Mouse (Mus musculus) naive thymus-derived CD4-positive, alpha-beta T cell, adult 2 months (primary cell): Measurements from ENCODE around the gene Tbcel.

Source experiments
- DNase-seq: peaks from one replicate; pipeline ENCODE4 v3.0.0-alpha.2; 2011; ENCODE audit warnings: low read depth

The Tbcel gene

GRCm38 (mm10) chr9:42387038-42387437 lies 120.6 kb downstream of the Tbcel start:
- no peak for DNase-seq

- no peak for DNase-seq
These were observed 122.0 kb downstream of the Tbcel start for GRCm38 (mm10) chr9:42385656-42386055.

DNA sequence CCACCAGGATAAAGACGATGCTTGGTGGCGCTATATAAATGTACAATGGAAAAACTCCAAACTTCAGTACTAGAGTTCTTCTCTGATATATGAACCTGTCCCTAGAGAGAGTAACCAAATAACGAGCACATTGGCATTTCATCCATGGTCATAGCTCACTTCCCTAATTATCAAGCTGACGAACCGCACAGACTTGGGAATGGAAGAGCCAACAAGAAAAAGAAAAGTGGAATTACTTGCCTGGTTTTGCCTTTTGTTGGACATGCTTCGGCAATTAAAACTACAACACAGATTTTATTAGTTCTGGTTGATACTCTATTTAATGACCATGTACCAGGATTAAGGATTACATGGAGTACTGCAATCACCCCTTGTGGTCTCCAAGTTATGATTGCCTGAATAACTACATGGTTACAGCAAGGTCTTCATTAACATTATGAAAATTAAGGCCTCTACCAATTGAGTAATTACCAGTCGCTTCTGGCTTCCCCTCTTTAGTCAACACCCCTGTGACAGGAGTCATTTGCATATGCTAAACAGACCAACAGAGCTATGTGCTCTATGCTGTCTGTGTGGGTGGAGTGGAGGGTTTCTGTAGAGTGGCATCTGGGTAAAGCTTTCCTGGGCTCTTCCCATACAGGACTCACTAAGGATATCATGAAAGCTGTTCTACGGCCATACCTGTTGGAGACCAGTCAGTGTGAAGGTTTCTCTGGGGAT lies 124.8 kb downstream of the Tbcel start:
- DNase-seq, result no peak

DNA sequence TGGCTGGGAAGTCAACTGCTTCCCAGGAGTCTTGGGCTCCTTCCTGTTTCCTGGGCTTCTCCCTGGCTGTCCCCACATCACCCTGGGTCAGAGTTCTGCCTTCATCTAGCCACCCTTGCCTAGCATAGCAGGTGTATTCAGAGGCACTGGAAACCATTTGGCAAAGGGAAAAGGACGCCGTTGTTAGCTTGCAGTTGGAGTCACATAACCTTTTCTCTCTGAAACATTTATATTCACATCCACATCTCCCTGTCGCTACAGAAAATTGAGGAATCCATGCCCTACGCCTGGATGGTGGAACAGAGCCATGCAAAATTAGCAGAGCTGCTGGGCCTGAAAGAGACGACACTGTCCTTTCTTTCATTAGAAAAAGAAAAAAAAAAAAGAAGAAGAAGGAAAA lies 125.5 kb downstream of the Tbcel start:
- DNase-seq, result no peak

- no peak for DNase-seq
These were observed 129.5 kb downstream of the Tbcel start for GRCm38 (mm10) chr9:42378071-42378470.

DNA sequence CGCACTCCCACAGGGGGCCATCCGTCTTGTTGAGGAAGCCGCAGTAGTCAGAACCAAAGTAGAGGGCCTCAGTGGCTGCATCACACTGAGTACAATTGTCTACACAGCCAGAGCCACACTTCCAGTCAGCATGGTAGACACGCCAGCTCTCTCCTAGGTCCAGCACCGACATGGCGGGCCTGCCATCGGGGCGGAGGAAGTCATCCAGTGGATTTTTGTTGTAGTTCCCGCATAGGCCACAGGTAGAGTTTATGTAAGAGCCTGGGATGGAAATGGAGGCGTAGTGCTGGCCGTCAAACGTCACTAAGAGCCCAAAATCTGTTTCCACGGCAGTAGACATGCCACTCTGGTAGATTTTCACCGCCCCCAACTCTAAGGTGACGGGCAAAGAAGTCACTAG lies 130.0 kb downstream of the Tbcel start:
- DNase-seq, result no peak

- DNase-seq, result no peak
These were observed 135.8 kb downstream of the Tbcel start for GRCm38 (mm10) chr9:42371670-42372368.
